Mouse (Mus musculus): Measurements from ENCODE around the gene Eps15.

The Eps15 gene

DNA sequence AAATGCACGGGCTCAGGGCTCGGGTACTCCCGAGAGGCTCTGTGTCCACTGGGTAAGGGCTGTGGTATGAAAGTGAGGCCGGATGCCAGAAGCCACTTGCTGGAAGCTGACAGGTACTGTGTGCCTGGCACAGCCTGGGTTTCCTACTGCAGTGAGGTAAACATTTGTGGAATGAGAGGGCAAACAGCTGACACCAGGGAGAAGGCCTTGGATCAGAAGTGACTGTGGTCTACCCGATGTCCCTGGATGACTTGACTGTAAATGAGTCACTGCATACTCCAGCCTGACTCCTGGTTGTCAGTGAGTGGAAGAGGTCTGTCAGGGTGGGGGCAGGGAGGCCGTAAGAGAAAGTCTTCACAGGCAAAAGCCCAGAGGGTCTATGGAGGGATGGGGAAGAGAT is 153.6 kb downstream of the Eps15 start:
- DNase-seq (ENCODE audit: low spot score), result no peak

DNA sequence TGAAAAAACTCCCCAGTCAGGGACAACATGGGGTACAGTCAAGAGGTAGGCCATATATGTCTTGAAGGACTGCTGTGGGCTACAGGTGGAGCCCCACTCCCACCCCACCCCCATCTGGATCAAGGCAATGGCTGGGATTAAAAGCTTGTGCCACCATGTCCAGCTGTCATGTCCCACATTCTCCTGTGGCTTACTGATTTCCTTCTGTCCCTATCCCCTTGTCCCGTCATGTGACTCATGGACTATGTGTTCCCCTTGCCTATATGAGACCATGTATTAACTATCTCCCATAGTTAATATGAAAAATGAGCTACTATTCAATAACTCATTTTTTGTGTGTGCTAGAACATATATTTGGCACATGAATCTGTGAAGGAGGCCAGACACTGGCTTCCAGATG is 154.2 kb downstream of the Eps15 start:
- no peak for DNase-seq (ENCODE audit: low spot score)
